Mouse (Mus musculus): ENCODE measurements around the gene Rft1. TPM values are rescaled to one million over a fixed set of nuclear protein-coding genes. Genes with fewer than 3 reads are reported as not detected.
A peak's percentile ranks its signal among the peaks of the same experiment; 100 is the strongest.

Gene Rft1
- polyA plus RNA-seq, 1 experiment from 2014 or later: 8.0 TPM

- Histone ChIP-seq H3K27me3 (no peaks in the 10 kb centered on the region), H3K9me3 (no peaks in the 10 kb centered on the region), H3K4me3 (no peak overlapping the region), H3K4me1 (peaks cover 5% of the 10 kb centered on the region; the same call in 1 of the 2 replicates), H3K36me3 (no peaks in the 10 kb centered on the region), H3K27ac (replicated peaks) (0 out of 2 replicates have a peak overlapping the region, but pooled peaks have one; percentile 36), H3K9ac (replicated peaks) (no peak overlapping the region), H3K4me2 (replicated peaks) (no peak overlapping the region)
- WGBS: 25% methylated on average over 4 of the region's 4 CpGs
- ATAC-seq (replicated peaks): no peak
Measured at GRCm38 (mm10) chr14:30695609-30696008, 41.4 kb downstream of the Rft1 start.

DNA sequence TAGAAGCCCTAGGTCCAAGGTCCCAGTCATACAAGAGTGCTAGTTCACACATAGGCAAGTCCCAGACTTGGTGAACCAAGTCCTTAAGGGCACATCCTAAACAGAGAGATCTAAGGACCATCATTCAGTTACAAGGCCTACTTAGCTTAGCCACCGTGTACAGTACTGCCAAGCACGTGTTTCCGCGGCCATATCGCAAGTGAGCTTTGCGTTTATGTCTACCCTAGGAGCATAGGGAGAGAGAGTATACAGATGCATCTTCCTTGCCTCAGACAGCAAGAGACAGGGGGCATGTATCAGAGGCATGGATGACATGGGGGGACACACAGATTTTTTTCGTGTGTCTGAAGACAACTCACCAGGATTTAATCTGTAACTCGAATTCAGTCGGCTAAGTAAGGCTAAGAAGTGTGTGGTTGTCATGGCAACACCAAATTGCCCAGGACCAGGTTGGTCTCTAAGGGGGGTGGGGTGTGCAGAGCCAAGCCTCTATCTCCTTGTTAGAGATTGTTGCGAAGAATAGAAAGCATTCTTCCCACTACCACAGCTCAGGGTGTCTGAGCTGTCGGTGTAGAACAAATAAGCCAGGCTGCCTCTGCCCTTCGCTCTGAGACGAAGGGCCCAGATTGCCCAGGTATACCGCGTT lies 43.4 kb downstream of the Rft1 start:
- no peaks in the 10 kb centered on the region for H3K27me3 ChIP-seq
- no peak overlapping the region for H3K4me3 ChIP-seq
- no peaks in the 10 kb centered on the region for H3K9me3 ChIP-seq
- no peak overlapping the region for H3K9ac ChIP-seq (replicated peaks)
- ATAC-seq (replicated peaks): peak; percentile 42; the same call in 1 of the 2 replicates
- H3K27ac ChIP-seq (replicated peaks): 0 out of 2 replicates have a peak overlapping the region, but pooled peaks have one; percentile 42
- H3K4me1 ChIP-seq: peaks cover 5% of the 10 kb centered on the region; the same call in 1 of the 2 replicates
- H3K4me2 ChIP-seq (replicated peaks): no peak overlapping the region
- WGBS: 59% methylated on average over 15 of the region's 15 CpGs
- no peaks in the 10 kb centered on the region for H3K36me3 ChIP-seq

- no peak overlapping the region for H3K4me2 ChIP-seq (replicated peaks)
- H3K4me1 ChIP-seq: peaks cover 5% of the 10 kb centered on the region; the same call in 1 of the 2 replicates
- H3K9ac ChIP-seq (replicated peaks): no peak overlapping the region
- no peak overlapping the region for H3K4me3 ChIP-seq
- 0 out of 2 replicates have a peak, but pooled peaks have one; percentile 13 for ATAC-seq (replicated peaks)
- no peak overlapping the region for H3K27ac ChIP-seq (replicated peaks)
- H3K27me3 ChIP-seq: no peaks in the 10 kb centered on the region
- no peaks in the 10 kb centered on the region for H3K9me3 ChIP-seq
- no peaks in the 10 kb centered on the region for H3K36me3 ChIP-seq
- 37% methylated on average over 8 of the region's 8 CpGs for WGBS
Measured at GRCm38 (mm10) chr14:30699656-30700055, 45.5 kb downstream of the Rft1 start.

DNA sequence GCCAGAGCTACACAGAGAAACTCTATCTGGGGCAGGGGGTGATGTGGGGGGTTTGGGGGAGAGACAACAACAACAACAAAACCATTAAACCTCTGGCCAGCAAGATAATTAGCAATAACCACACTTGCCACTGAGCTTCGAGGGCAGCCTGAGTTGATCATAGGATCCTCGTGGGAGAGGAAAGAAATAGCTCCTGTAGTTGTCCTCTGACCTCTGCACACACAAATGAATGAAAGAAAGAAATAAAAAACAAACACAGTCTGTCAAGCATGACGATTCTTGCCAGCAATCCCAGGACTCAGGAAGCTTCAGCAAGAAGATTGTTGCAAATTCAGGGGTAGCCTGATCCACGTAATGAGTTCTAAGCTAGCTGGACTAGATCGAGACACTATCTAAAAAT lies 48.4 kb downstream of the Rft1 start:
- Histone ChIP-seq H3K4me2 (replicated peaks) (no peak overlapping the region), H3K9ac (replicated peaks) (no peak overlapping the region), H3K27ac (replicated peaks) (no peak overlapping the region), H3K4me1 (no peaks in the 10 kb centered on the region; the same call in 1 of the 2 replicates), H3K36me3 (no peaks in the 10 kb centered on the region), H3K9me3 (no peaks in the 10 kb centered on the region), H3K27me3 (no peaks in the 10 kb centered on the region), H3K4me3 (no peak overlapping the region)
- no peak for ATAC-seq (replicated peaks)
- 59% methylated on average over 5 of the region's 5 CpGs for WGBS

GRCm38 (mm10) chr14:30703079-30703478 lies 48.9 kb downstream of the Rft1 start:
- Histone ChIP-seq H3K36me3 (no peaks in the 10 kb centered on the region), H3K27ac (replicated peaks) (no peak overlapping the region), H3K4me1 (no peaks in the 10 kb centered on the region), H3K4me2 (replicated peaks) (no peak overlapping the region), H3K27me3 (no peaks in the 10 kb centered on the region), H3K9ac (replicated peaks) (no peak overlapping the region), H3K4me3 (no peak overlapping the region), H3K9me3 (no peaks in the 10 kb centered on the region)
- no peak for ATAC-seq (replicated peaks)
- WGBS: 86% methylated on average over 5 of the region's 5 CpGs

DNA sequence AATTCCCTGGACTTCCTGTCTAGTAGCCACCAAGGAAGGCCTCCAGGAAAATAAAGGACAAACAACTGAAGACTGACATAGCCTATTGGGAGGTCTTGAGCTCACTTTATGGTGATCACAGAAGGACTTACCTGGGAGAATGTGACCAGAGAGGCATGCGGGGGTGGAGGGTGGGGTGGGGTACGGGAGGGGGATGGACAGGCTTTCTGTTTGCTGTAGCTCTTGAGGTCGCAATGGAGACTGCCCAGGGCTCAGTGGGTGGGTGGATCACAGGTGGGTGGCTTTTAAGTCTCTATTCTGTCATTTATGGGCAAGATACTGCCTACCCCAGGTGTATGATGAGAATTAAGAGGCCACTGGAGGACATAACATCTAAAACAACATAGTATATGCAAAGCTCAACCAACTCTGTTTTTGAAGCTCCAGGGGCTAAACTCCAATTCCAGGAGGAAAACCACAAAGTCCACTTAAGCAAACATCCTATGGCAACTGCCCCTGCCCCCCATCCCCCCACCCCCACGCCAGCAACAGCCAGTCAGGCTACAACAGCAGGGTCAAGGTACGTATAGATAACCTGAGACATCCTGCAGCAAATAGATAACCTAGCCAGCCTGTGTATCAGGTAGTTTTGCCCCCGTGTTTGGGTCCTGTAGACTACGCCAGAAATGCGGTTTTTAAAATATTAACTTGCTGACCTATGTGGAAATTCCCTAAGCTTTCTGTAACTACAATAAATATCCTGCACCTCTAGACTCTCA lies 50.1 kb downstream of the Rft1 start:
- Histone ChIP-seq H3K9ac (replicated peaks) (no peak overlapping the region), H3K27ac (replicated peaks) (no peak overlapping the region), H3K4me1 (no peaks in the 10 kb centered on the region), H3K4me3 (no peak overlapping the region), H3K36me3 (no peaks in the 10 kb centered on the region), H3K27me3 (no peaks in the 10 kb centered on the region), H3K4me2 (replicated peaks) (no peak overlapping the region), H3K9me3 (no peaks in the 10 kb centered on the region)
- no peak for ATAC-seq (replicated peaks)
- 77% methylated on average over 8 of the region's 8 CpGs for WGBS

DNA sequence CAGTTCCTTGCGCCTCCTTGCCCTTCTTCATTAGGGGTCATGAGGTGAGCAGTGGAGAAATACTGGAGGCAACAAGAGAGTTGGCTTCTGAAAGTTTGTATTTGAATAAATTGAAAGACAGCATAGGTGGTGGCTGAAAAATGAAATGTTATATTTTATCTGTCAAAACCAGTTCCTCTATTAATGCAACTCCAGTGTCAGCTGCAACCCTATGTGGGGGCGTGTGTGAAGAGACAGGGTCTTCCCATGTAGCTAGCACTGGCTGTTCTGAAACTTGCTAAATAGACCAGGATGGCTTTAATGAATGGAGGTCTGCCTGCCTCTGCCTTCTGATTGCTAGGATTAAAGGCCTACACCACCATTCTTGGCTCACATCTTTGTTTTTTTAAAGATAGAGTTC lies 57.7 kb downstream of the Rft1 start:
- Histone ChIP-seq H3K9me3 (no peaks in the 10 kb centered on the region), H3K4me3 (no peak overlapping the region), H3K27ac (replicated peaks) (no peak overlapping the region), H3K4me2 (replicated peaks) (no peak overlapping the region), H3K27me3 (no peaks in the 10 kb centered on the region), H3K4me1 (peaks cover 4% of the 10 kb centered on the region), H3K9ac (replicated peaks) (no peak overlapping the region), H3K36me3 (no peaks in the 10 kb centered on the region)
- no peak for ATAC-seq (replicated peaks)
- 95% methylated on average over 2 of the region's 2 CpGs for WGBS

GRCm38 (mm10) chr14:30713769-30714168 lies 59.6 kb downstream of the Rft1 start:
- 92% methylated on average over 1 of the region's 1 CpGs for WGBS
- H3K36me3 ChIP-seq: no peaks in the 10 kb centered on the region
- no peak overlapping the region for H3K9ac ChIP-seq (replicated peaks)
- H3K4me2 ChIP-seq (replicated peaks): no peak overlapping the region
- H3K4me3 ChIP-seq: no peak overlapping the region
- no peak for ATAC-seq (replicated peaks)
- no peaks in the 10 kb centered on the region for H3K9me3 ChIP-seq
- peaks cover 11% of the 10 kb centered on the region for H3K4me1 ChIP-seq
- no peaks in the 10 kb centered on the region for H3K27me3 ChIP-seq
- no peak overlapping the region for H3K27ac ChIP-seq (replicated peaks)

DNA sequence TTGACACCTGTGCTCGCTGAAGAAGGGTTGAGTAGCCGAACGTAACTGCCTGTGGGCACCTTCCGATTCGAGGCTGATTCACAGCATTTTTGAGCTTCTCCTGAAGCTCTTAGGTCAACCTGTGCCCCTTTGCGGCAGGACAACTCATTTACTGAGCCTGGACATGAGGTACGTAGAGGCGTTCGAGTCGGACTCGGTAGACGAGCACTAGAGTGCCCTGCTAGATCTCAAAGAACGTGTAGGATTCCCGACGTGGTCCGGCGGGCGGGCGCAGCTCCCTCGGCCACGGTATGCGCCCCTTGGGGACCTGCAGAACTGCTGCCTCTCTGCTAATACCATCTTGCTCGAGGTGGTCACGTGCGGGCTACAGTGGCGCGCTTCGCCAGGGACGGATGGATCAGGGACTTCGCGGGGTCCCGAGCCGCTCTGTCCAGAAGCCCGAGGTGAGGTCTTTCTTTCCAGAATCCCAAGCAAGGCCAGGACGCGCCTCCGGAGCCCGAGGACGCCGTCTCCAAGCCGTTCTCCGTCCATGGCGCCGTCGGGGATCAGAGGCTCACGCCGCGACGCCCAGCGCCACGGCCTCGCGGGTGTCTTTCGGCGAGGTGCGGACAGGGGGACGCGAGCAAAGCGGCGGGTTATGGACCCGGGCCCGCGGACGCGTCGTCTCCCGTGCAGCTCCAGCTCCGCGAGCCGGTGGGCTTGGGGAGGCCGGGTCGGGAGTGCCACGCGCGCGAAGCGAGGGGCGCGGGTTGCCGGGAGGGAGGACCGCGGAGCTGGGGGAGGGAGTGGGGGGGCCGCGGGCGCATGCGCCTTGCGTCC lies 60.8 kb downstream of the Rft1 start, which contains the start of gene Sfmbt1:
TSS of gene Sfmbt1 (plus strand) at position 51 of the 819 bp plus-strand sequence.
- 2% methylated on average over 83 of the region's 87 CpGs for WGBS
- Histone ChIP-seq H3K36me3 (no peaks in the 10 kb centered on the region), H3K4me3 (peak within 1 kb of the TSS; percentile 86), H3K27me3 (no peaks in the 10 kb centered on the region), H3K9me3 (no peaks in the 10 kb centered on the region), H3K9ac (replicated peaks) (peak within 1 kb of the TSS; percentile 75), H3K4me1 (peaks cover 11% of the 10 kb centered on the region), H3K4me2 (replicated peaks) (peak within 1 kb of the TSS; percentile 67), H3K27ac (replicated peaks) (peak within 1 kb of the TSS; percentile 93)
- peak; percentile 74 for ATAC-seq (replicated peaks)

GRCm38 (mm10) chr14:30715618-30716050 lies 61.5 kb downstream of the Rft1 start:
- H3K4me3 ChIP-seq: peak overlapping the region; percentile 86
- H3K4me1 ChIP-seq: peaks cover 11% of the 10 kb centered on the region
- H3K36me3 ChIP-seq: no peaks in the 10 kb centered on the region
- H3K9ac ChIP-seq (replicated peaks): peak overlapping the region; percentile 75
- no peaks in the 10 kb centered on the region for H3K27me3 ChIP-seq
- H3K27ac ChIP-seq (replicated peaks): peak overlapping the region; percentile 93
- peak overlapping the region; percentile 67 for H3K4me2 ChIP-seq (replicated peaks)
- WGBS: 0% methylated on average over 39 of the region's 68 CpGs
- ATAC-seq (replicated peaks): peak; percentile 92
- H3K9me3 ChIP-seq: no peaks in the 10 kb centered on the region

DNA sequence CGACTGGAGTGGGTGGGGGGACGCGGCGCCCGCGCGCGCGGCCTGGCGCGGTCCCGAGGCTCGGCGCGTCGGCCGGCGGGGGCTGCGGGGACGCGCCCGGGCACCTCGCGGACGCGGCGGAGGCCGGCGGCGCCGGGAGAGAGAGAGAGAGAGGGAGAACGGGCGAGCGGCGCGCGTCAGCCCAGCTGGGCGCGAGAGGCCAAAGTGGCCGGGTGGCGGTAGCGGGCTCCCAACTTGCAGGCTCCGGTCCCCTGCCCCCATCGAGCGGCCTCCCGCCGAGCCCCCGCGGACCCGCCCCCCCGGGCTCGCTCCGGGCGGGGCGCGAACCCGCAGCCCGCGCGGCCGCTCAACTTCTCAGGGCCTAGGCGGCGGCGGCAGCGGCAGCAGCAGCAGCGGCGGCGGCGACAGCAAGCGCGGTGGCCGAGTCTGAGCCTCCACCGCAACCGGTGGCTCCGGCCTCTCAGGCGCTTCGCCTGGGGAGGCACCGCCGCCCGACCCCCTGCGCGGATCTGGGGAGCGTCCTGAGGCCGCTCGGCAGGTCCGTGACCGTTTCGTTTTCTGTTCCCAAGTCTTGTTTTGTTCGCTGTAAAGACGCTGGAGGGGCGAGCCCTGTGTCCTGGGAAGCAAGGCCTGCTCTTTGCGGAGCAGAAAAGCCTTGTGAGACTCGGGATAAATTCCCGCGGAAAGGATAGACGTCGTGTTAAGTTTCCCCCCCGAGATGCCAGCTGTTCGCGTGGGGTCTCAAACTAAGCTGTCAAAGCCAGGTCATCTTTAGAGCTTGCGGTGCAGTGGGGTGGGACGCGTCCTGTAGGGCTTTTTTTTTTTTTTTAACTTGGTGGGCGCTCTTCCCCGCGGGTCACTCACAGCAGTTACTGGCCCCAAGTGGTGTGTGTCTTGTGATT lies 62.1 kb downstream of the Rft1 start:
- Histone ChIP-seq H3K27me3 (no peaks in the 10 kb centered on the region), H3K4me3 (peak overlapping the region; percentile 86), H3K36me3 (no peaks in the 10 kb centered on the region), H3K9ac (replicated peaks) (peak overlapping the region; percentile 75), H3K4me1 (peaks cover 11% of the 10 kb centered on the region), H3K27ac (replicated peaks) (peak overlapping the region; percentile 93), H3K4me2 (replicated peaks) (peak overlapping the region; percentile 67), H3K9me3 (no peaks in the 10 kb centered on the region)
- peak; percentile 58 for ATAC-seq (replicated peaks)
- WGBS: under 1% methylated on average over 62 of the region's 106 CpGs

All from forebrain, embryonic 15.5 days (tissue).